In the genomic region with DNA sequence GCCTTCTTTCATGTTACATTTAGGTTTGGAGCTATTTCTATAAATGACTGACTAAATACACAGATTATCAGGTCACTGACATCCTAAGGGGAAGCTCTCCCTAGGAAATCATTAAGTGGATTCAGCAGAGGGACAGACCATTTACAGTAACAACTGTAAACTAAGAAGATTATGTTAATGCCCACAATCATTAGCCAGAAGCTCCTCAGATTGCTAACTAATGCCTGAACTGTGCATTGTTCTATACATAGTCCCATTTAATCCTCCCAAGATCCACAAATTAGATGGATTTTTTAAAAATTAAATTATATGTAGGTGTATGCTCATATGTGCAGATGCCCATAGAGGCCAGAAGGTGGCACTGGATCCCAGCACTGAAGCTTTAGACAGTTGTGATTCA, we compare ENCODE assay signal across 15 mouse cellular contexts.
"Had no signal": no experiment of that assay in that cellular context is flagged by ENCODE, and none has a peak within 500 bp of the region (broad histone marks: within the 10 kb centered on the region; RNA-seq: fewer than 3 reads in every experiment).

No protein-coding gene starts in this region.

- H3K27ac ChIP-seq: limb, embryonic 12.5 days; liver, embryonic 14.5 days; neural tube, embryonic 12.5 days had no signal

- ATAC-seq: inflammation-experienced regulatory T-cells, adult 6 months; lung, postnatal 0 days had no signal

- H3K4me2 ChIP-seq: limb, embryonic 12.5 days; neural tube, embryonic 12.5 days had no signal

- H3K36me3 ChIP-seq: limb, embryonic 12.5 days; neural tube, embryonic 12.5 days had no signal

- DNase-seq: kidney, adult 18-20 months; kidney, postnatal 14 days; liver; lung, adult 2 months; lung, postnatal 36 days; midbrain, embryonic 14.5 days; right cerebral cortex, postnatal 4 days; spleen, adult 18-20 months; thymus, adult 2 months; thymus, postnatal 4 days had no signal

- H3K4me1 ChIP-seq: limb, embryonic 12.5 days; neural tube, embryonic 12.5 days had no signal

- H3K4me3 ChIP-seq: limb, embryonic 12.5 days; neural tube, embryonic 12.5 days had no signal

- H3K9me3 ChIP-seq: limb, embryonic 12.5 days; neural tube, embryonic 12.5 days had no signal

- H3K27me3 ChIP-seq: limb, embryonic 12.5 days; neural tube, embryonic 12.5 days had no signal

- H3K9ac ChIP-seq: limb, embryonic 12.5 days; liver, embryonic 14.5 days; neural tube, embryonic 12.5 days had no signal
